Mouse (Mus musculus) hindbrain, embryonic 11.5 days (tissue): Measurements from ENCODE around the gene Epc2. TPM values are rescaled to one million over a fixed set of nuclear protein-coding genes. Genes with fewer than 3 reads are reported as not detected.

ENCODE experiments used
- ATAC-seq: fragments of 200-750 bp; cut with Nextera tagmentation; 2 replicates; pipeline ENCODE4 v1.8.0; 2017; ENCODE audit warnings: mild to moderate bottlenecking, moderate TSS enrichment, moderate library complexity; ENCODE audit not compliant: low FRiP score
- DNase-seq: peaks from one replicate; pipeline ENCODE4 v3.0.0-alpha.2; 2015; ENCODE audit warnings: low spot score
- H3K27ac ChIP-seq: fragments of 300-500 bp; sonication (generic); 2 replicates; pipeline ENCODE4 v1.5.1; 2014; ENCODE audit warnings: mild to moderate bottlenecking, low read depth, low read length
- H3K27me3 ChIP-seq: fragments of 300-500 bp; sonication (generic); 2 replicates; pipeline ENCODE4 v1.6.1; 2014; ENCODE audit warnings: mild to moderate bottlenecking, low read length, moderate library complexity, mixed read lengths; ENCODE audit not compliant: control insufficient read depth, insufficient read depth
- H3K36me3 ChIP-seq: fragments of 300-500 bp; sonication (generic); 2 replicates; pipeline ENCODE4 v1.6.1; 2014; ENCODE audit warnings: mild to moderate bottlenecking, low read length, moderate library complexity, mixed read lengths; ENCODE audit not compliant: control insufficient read depth, insufficient read depth
- H3K4me1 ChIP-seq: fragments of 300-500 bp; sonication (generic); replicated peaks from 2 replicates; pipeline ENCODE4 v1.6.1; 2014; ENCODE audit warnings: low read length, mixed read lengths; ENCODE audit not compliant: control insufficient read depth, insufficient read depth
- H3K4me2 ChIP-seq: fragments of 300-500 bp; sonication (generic); replicated peaks from 2 replicates; pipeline ENCODE4 v1.6.1; 2014; ENCODE audit warnings: mild to moderate bottlenecking, low read depth, low read length
- H3K4me3 ChIP-seq: fragments of 300-500 bp; sonication (generic); 2 replicates; pipeline ENCODE4 v1.5.1; 2014; ENCODE audit warnings: low read depth, low read length
- H3K9ac ChIP-seq: fragments of 300-500 bp; sonication (generic); 2 replicates; pipeline ENCODE4 v1.6.1; 2014; ENCODE audit warnings: low read depth, low read length
- H3K9me3 ChIP-seq: fragments of 300-500 bp; sonication (generic); 2 replicates; pipeline ENCODE4 v1.6.1; 2016; ENCODE audit warnings: low read length; ENCODE audit not compliant: control insufficient read depth
- WGBS: fragments of 180-500 bp; shearing (Covaris S2); extraction: QIAGEN DNeasy Blood & Tissue Kit; methylation state at CpG from one replicate; pipeline ENCODE4 v1.1.7; 2014; 5-methylcytosine and 5-hydroxymethylcytosine counted together
- polyA plus RNA-seq: library from polyadenylated mRNA; unstranded; fragments of >200 nt; fragmentation: Nextera tagmentation; extraction: Ambion mirVana; gene quantifications from 2 replicates; pipeline ENCODE4 v1.2.1, GENCODE M21; 2014

Epc2 gene
- polyA plus RNA-seq, 1 experiment from 2014 or later = 16.6 TPM

DNA sequence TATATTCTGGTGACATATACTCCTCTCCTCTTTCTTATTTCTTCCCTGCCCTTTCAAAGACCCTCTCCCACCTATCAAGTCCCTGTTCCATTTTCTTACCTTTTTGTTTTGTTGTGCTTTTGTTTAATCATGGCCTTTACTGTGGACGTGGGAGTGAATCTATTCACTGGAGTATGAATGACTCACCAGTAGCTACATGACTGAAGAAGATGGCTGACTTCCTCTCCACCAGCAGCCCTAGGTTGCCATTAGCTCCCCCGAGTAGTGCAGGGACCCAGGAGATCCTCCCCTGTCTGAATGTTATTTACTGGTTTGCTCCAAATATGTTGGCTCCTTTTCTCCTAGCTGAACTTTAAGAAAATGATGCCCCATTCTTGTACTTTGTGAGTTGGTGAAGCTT, 86.8 kb downstream of the Epc2 start:
- DNase-seq (no peak), ATAC-seq (no peak)
- H3K9ac ChIP-seq = no peak overlapping the region
- H3K4me3 ChIP-seq = no peak overlapping the region
- H3K27ac ChIP-seq = no peak overlapping the region
- H3K4me2 ChIP-seq = no peak overlapping the region
- WGBS = 75% methylated on average over 2 of the region's 2 CpGs
- H3K36me3 ChIP-seq = no peaks in the 10 kb centered on the region
- H3K4me1 ChIP-seq = no peaks in the 10 kb centered on the region
- H3K27me3 ChIP-seq = no peaks in the 10 kb centered on the region
- no peaks in the 10 kb centered on the region for H3K9me3 ChIP-seq

GRCm38 (mm10) chr2:49539745-49540144, 88.5 kb downstream of the Epc2 start:
- Histone ChIP-seq H3K9ac (no peak overlapping the region), H3K4me3 (no peak overlapping the region), H3K4me1 (no peaks in the 10 kb centered on the region), H3K27me3 (no peaks in the 10 kb centered on the region), H3K27ac (no peak overlapping the region), H3K9me3 (no peaks in the 10 kb centered on the region), H3K4me2 (no peak overlapping the region), H3K36me3 (no peaks in the 10 kb centered on the region)
- no peak for ATAC-seq
- no peak for DNase-seq
- WGBS = 86% methylated on average over 2 of the region's 2 CpGs

GRCm38 (mm10) chr2:49547813-49548212, 96.5 kb downstream of the Epc2 start:
- H3K4me2 ChIP-seq = no peak overlapping the region
- H3K4me3 ChIP-seq = no peak overlapping the region
- ATAC-seq = no peak
- no peaks in the 10 kb centered on the region for H3K9me3 ChIP-seq
- H3K36me3 ChIP-seq = peaks cover 7% of the 10 kb centered on the region; the same call in 1 of the 2 replicates
- H3K4me1 ChIP-seq = no peaks in the 10 kb centered on the region
- WGBS = 85% methylated on average over 5 of the region's 5 CpGs
- H3K27me3 ChIP-seq = no peaks in the 10 kb centered on the region
- H3K9ac ChIP-seq = no peak overlapping the region
- no peak overlapping the region for H3K27ac ChIP-seq
- DNase-seq = no peak

DNA sequence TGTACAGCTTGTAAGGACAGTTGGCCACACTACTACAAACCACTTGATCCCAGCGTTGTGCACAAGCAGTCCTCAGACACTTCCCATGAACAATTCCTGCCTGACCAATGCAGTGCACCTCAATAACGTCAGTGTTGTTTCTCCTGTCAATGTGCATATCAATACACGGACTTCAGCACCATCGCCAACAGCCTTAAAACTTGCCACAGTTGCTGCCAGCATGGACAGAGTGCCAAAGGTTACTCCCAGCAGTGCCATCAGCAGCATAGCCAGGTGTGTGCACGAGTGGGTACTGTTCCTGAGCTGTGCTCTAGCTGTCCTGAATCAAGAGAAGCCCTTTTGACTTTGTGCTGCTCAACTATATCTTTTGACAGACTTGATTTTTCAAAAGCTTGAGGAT, 97.2 kb downstream of the Epc2 start:
- 93% methylated on average over 5 of the region's 5 CpGs for WGBS
- no peak overlapping the region for H3K27ac ChIP-seq
- H3K27me3 ChIP-seq = no peaks in the 10 kb centered on the region
- H3K4me1 ChIP-seq = no peaks in the 10 kb centered on the region
- DNase-seq (no peak), ATAC-seq (no peak)
- H3K9me3 ChIP-seq = no peaks in the 10 kb centered on the region
- H3K9ac ChIP-seq = no peak overlapping the region
- H3K4me2 ChIP-seq = no peak overlapping the region
- H3K36me3 ChIP-seq = peaks cover 8% of the 10 kb centered on the region; the same call in 1 of the 2 replicates
- no peak overlapping the region for H3K4me3 ChIP-seq

DNA sequence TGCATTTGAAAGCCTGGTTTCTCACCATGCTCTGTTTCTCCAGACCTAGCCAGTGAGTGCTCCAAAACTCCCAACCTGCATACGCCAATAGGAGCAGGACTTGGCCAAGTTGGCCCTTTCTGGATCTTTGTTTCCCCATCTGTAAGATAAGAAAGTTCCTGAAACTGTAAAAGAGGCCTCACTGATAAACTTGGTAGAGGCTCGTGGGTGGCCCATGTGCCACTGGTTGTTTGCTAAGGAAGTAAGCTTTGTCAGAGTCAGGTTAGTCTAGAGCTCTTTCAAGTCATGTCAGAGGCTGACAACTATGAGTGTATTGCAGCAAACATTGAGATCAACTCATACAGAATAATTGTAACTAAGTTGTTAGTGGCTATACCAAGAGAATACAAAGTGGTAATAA, 101.8 kb downstream of the Epc2 start:
- WGBS = 98% methylated on average over 2 of the region's 2 CpGs

GRCm38 (mm10) chr2:49557339-49557738, 106.1 kb downstream of the Epc2 start:
- Histone ChIP-seq H3K36me3 (0 out of 2 replicates have a peak, but pooled peaks cover 2% of the 10 kb centered on the region), H3K4me1 (no peaks in the 10 kb centered on the region), H3K9me3 (no peaks in the 10 kb centered on the region), H3K27ac (no peak overlapping the region), H3K4me3 (no peak overlapping the region), H3K27me3 (no peaks in the 10 kb centered on the region), H3K9ac (no peak overlapping the region), H3K4me2 (no peak overlapping the region)
- 88% methylated on average over 4 of the region's 4 CpGs for WGBS
- DNase-seq (no peak), ATAC-seq (no peak)

More for the DNA sequence above, 101.8 kb downstream of the Epc2 start:
- no peak overlapping the region for H3K4me2 ChIP-seq
- no peak overlapping the region for H3K9ac ChIP-seq
- H3K9me3 ChIP-seq = no peaks in the 10 kb centered on the region
- H3K27ac ChIP-seq = no peak overlapping the region
- H3K27me3 ChIP-seq = no peaks in the 10 kb centered on the region
- no peak overlapping the region for H3K4me3 ChIP-seq
- no peaks in the 10 kb centered on the region for H3K4me1 ChIP-seq
- ATAC-seq (no peak), DNase-seq (no peak)
- peaks cover 5% of the 10 kb centered on the region; the same call in 1 of the 2 replicates for H3K36me3 ChIP-seq

- no peak overlapping the region for H3K4me2 ChIP-seq
- no peak overlapping the region for H3K4me3 ChIP-seq
- no peak for DNase-seq
- 93% methylated on average over 3 of the region's 3 CpGs for WGBS
- H3K9me3 ChIP-seq = no peaks in the 10 kb centered on the region
- no peaks in the 10 kb centered on the region for H3K4me1 ChIP-seq
- H3K27me3 ChIP-seq = no peaks in the 10 kb centered on the region
- H3K36me3 ChIP-seq = no peaks in the 10 kb centered on the region
- ATAC-seq = no peak
- H3K27ac ChIP-seq = no peak overlapping the region
- no peak overlapping the region for H3K9ac ChIP-seq
These were observed 107.1 kb downstream of the Epc2 start for GRCm38 (mm10) chr2:49558361-49558760.

DNA sequence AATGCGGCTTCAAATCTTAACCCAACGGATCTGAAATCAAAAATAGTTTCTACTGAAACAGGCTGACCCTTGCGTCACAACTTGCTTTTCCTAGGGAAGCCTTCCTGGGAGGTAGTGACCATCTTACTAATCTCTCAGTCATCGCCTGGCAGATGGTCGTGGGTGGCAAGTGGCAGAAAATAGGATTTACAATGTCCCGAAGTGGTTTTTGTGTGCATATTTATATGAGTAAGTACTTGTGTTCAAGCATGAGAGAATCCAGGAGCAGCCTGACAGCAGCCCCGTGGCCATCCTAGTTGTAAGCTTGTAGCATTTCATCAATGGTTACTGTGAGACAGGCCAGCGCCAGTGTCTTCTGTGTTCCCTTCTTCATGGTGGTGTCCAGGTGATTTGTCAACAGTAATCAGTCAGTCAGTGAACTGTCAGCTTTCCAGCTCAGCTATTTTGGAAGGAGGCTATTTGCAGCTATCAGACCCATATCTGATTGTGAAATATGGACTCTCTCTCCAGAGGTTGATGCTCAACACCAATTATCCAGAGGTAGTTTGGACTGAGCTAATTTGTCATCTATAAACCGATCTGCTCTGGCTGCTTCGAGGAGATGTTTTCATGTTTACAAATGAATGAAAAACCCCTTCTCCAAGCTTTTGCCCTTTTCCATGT, 111.5 kb downstream of the Epc2 start:
- no peak for DNase-seq
- Histone ChIP-seq H3K9me3 (no peaks in the 10 kb centered on the region), H3K36me3 (no peaks in the 10 kb centered on the region), H3K4me1 (no peaks in the 10 kb centered on the region), H3K4me3 (no peak overlapping the region), H3K9ac (no peak overlapping the region), H3K27me3 (no peaks in the 10 kb centered on the region), H3K4me2 (no peak overlapping the region), H3K27ac (no peak overlapping the region)
- 89% methylated on average over 10 of the region's 10 CpGs for WGBS
- ATAC-seq = no peak
